Mouse (Mus musculus): ENCODE results near the gene Ntm. TPM values are rescaled to one million over a fixed set of nuclear protein-coding genes. Genes with fewer than 3 reads are reported as not detected.

The Ntm gene
- polyA plus RNA-seq, 1 experiment from 2014 or later: 0.66 TPM

DNA sequence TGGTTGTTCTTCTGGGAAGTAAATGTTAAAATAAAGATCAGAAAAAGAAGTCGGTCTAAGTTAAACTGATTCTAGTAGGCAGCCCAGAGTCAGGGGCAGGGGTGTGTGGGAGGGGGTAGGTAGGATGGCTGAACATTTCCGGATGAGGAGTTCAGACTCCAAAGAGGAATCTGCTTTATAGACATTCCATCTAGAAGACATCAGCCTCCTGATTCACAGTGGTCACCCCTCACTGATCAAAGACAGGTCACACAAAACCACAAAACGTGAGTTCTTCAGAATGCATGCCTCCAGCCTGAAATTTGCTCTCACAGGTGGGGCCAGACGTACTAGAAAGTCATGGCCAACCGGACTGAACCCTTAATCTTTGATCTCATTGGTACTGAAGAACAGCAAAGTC lies 895.4 kb downstream of the Ntm start:
- H3K27ac ChIP-seq (replicated peaks): no peak overlapping the region
- no peak for ATAC-seq (ENCODE audit: insufficient read depth)
- 50% methylated on average over 5 of the region's 5 CpGs for WGBS (ENCODE audit: insufficient replicate concordance)
- H3K4me2 ChIP-seq: no peak overlapping the region
- no peaks in the 10 kb centered on the region for H3K27me3 ChIP-seq
- H3K9ac ChIP-seq: no peak overlapping the region
- H3K4me1 ChIP-seq (replicated peaks): no peaks in the 10 kb centered on the region
- H3K36me3 ChIP-seq (replicated peaks): no peaks in the 10 kb centered on the region
- H3K4me3 ChIP-seq (replicated peaks): no peak overlapping the region
- H3K9me3 ChIP-seq (replicated peaks): no peaks in the 10 kb centered on the region

DNA sequence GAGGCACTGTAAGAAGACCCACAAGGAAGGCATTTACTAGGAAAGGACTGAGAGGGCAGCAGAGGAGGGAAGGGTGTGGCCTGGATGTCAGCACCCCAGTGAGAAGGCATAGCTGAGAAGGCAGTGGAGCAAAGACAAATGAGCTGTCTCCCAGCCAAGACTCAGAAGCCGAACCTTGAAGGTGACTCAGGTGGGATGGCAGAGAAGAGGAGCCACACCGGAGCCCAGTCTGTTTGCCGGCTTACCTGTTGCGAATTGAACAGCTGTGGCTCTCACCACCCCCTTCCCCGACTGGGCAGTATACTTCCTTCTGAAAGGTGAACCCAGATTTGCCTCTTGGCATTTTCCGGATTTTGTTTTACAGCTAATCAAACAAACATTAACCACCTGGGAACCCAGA lies 902.6 kb downstream of the Ntm start:
- H3K27me3 ChIP-seq: no peaks in the 10 kb centered on the region
- H3K27ac ChIP-seq (replicated peaks): no peak overlapping the region
- 43% methylated on average over 6 of the region's 6 CpGs for WGBS (ENCODE audit: insufficient replicate concordance)
- H3K4me1 ChIP-seq (replicated peaks): no peaks in the 10 kb centered on the region
- no peak overlapping the region for H3K4me2 ChIP-seq
- no peak overlapping the region for H3K4me3 ChIP-seq (replicated peaks)
- no peaks in the 10 kb centered on the region for H3K36me3 ChIP-seq (replicated peaks)
- no peak for ATAC-seq (ENCODE audit: insufficient read depth)
- no peak overlapping the region for H3K9ac ChIP-seq
- H3K9me3 ChIP-seq (replicated peaks): no peaks in the 10 kb centered on the region

DNA sequence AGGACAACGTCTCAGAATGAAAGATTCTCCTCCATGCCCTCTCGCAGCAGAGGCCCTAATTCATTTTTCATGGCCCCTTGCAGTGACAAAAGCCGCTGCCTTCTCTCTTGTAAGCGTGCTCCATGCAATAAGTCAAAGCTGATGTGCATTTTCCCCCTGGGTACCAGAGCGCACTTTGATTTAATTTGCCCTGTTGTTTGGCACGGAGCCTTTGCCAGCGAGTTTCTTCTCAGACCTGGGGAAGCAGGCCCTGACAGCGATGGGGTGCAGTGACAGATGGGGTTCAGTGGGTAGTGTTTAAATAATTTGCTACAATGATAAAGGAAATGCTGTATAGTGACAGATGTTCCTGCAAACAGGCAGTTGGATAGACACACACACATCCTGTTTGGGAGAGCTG lies 904.1 kb downstream of the Ntm start:
- Histone ChIP-seq H3K9ac (no peak overlapping the region), H3K36me3 (replicated peaks) (no peaks in the 10 kb centered on the region), H3K27me3 (no peaks in the 10 kb centered on the region), H3K9me3 (replicated peaks) (no peaks in the 10 kb centered on the region), H3K4me2 (no peak overlapping the region), H3K4me3 (replicated peaks) (no peak overlapping the region), H3K27ac (replicated peaks) (no peak overlapping the region), H3K4me1 (replicated peaks) (no peaks in the 10 kb centered on the region)
- WGBS (ENCODE audit: insufficient replicate concordance): 61% methylated on average over 8 of the region's 8 CpGs
- ATAC-seq (ENCODE audit: insufficient read depth): no peak

DNA sequence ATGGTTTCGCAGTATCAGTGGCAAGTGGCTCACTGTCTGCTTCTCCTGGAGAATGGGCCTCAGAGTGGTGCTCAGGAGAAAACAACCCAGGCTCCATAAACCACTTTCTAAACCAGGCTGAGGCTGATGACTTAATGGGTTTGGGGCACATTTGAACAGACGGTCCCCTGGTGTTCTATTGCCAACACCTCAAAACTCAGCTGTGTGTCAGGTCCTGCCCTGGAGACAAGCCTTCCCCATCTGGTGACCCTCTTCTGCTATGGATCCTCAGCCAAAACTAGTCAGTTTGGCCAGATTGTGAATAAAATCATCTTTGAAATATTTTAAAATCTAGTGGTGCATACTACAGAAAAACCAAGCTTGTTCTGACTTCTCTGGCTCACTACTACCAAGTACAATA lies 907.3 kb downstream of the Ntm start:
- H3K27ac ChIP-seq (replicated peaks): no peak overlapping the region
- H3K9ac ChIP-seq: no peak overlapping the region
- H3K4me1 ChIP-seq (replicated peaks): no peaks in the 10 kb centered on the region
- no peaks in the 10 kb centered on the region for H3K9me3 ChIP-seq (replicated peaks)
- no peaks in the 10 kb centered on the region for H3K36me3 ChIP-seq (replicated peaks)
- 63% methylated on average over 2 of the region's 2 CpGs for WGBS (ENCODE audit: insufficient replicate concordance)
- ATAC-seq (ENCODE audit: insufficient read depth): no peak
- H3K4me3 ChIP-seq (replicated peaks): no peak overlapping the region
- H3K27me3 ChIP-seq: no peaks in the 10 kb centered on the region
- H3K4me2 ChIP-seq: no peak overlapping the region

DNA sequence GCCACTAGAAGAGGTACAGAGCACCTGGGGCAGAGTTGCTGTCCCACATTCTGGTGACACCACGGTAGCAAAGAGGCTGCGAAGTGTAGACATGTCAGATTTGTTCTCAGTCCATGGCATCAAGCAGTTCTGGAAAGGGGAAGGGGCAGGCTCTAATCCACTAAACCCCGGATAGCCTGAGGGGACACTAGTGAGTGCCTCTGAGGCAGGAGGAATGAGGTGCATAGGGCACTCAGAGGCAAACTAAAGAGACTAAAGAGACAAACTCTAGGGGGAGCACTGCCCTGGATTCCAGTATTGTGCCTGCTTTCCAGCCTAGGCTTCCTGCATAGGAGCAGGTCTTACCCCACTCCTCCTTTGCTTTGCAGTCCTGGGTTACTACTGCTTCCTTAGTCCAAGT lies 926.5 kb downstream of the Ntm start:
- 42% methylated on average over 3 of the region's 3 CpGs for WGBS (ENCODE audit: insufficient replicate concordance)
- H3K4me1 ChIP-seq (replicated peaks): no peaks in the 10 kb centered on the region
- no peak overlapping the region for H3K9ac ChIP-seq
- no peak overlapping the region for H3K4me3 ChIP-seq (replicated peaks)
- no peaks in the 10 kb centered on the region for H3K27me3 ChIP-seq
- H3K27ac ChIP-seq (replicated peaks): no peak overlapping the region
- ATAC-seq (ENCODE audit: insufficient read depth): no peak
- no peaks in the 10 kb centered on the region for H3K36me3 ChIP-seq (replicated peaks)
- H3K9me3 ChIP-seq (replicated peaks): no peaks in the 10 kb centered on the region
- H3K4me2 ChIP-seq: no peak overlapping the region

DNA sequence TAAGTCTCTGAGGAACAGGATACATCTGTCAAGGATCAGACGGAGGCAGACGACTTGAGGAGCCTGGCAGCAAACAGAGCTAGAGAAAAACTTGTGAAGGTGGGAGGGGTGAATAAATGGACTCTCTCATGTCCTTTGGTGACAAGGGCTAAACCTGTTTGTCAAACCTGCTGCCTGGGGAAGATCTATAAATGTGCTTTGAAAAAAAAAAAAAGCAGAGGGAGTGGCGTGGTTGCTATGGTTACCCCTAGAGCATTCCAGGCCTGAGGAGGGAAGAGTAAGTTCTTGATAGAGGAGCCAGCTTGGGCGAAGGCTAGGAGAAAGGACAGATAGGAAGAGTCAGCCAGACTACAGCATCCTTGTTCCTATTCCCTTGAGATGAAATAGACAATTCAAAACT lies 926.9 kb downstream of the Ntm start:
- no peak for ATAC-seq (ENCODE audit: insufficient read depth)
- Histone ChIP-seq H3K36me3 (replicated peaks) (no peaks in the 10 kb centered on the region), H3K4me1 (replicated peaks) (no peaks in the 10 kb centered on the region), H3K9me3 (replicated peaks) (no peaks in the 10 kb centered on the region), H3K27ac (replicated peaks) (no peak overlapping the region), H3K27me3 (no peaks in the 10 kb centered on the region), H3K9ac (no peak overlapping the region), H3K4me3 (replicated peaks) (no peak overlapping the region), H3K4me2 (no peak overlapping the region)
- WGBS (ENCODE audit: insufficient replicate concordance): 25% methylated on average over 4 of the region's 4 CpGs

DNA sequence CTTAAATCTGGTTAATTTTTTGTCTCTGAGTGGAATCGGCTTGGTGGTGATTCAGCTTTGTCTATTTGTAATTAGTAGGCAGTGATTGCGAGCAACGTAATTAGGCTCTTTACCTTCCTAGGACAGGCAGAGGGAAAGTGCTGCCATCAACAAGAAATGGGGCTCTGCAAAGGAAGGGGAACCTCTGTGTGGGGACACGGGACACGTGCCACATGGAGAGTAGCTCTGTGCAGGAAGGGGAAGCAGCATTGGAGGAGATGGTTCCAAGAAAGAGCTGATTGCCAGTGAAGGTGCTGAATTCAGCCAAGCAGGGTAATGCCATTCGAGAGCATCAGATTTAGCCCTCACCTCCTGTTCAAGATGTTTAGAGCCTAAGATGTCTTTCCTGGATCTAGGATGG lies 936.5 kb downstream of the Ntm start:
- Histone ChIP-seq H3K4me1 (replicated peaks) (no peaks in the 10 kb centered on the region), H3K9me3 (replicated peaks) (no peaks in the 10 kb centered on the region), H3K9ac (no peak overlapping the region), H3K27me3 (no peaks in the 10 kb centered on the region), H3K4me3 (replicated peaks) (no peak overlapping the region), H3K27ac (replicated peaks) (no peak overlapping the region), H3K4me2 (no peak overlapping the region), H3K36me3 (replicated peaks) (no peaks in the 10 kb centered on the region)
- 60% methylated on average over 6 of the region's 6 CpGs for WGBS (ENCODE audit: insufficient replicate concordance)
- no peak for ATAC-seq (ENCODE audit: insufficient read depth)

DNA sequence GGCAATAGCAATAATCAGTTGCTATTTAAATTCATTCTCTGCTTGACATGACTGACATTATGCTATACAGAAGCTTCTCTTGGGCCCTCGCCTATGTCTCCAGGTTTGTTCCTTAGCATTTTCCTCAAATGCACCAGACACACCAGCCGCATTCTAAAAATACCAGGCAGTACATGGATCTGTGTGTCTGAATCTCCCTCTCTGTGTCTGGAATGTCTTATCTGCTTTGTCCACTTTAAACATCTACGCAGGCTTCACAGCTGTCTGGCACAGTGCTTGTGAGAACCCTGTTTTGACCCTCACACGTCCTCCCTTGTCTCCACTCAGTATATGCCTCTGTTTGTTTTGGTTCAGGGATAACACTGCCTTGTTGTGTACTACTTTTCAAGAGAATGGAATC lies 937.3 kb downstream of the Ntm start:
- no peak overlapping the region for H3K9ac ChIP-seq
- WGBS (ENCODE audit: insufficient replicate concordance): 47% methylated on average over 4 of the region's 4 CpGs
- no peak overlapping the region for H3K4me3 ChIP-seq (replicated peaks)
- no peak overlapping the region for H3K27ac ChIP-seq (replicated peaks)
- H3K36me3 ChIP-seq (replicated peaks): no peaks in the 10 kb centered on the region
- H3K4me1 ChIP-seq (replicated peaks): no peaks in the 10 kb centered on the region
- ATAC-seq (ENCODE audit: insufficient read depth): no peak
- no peaks in the 10 kb centered on the region for H3K9me3 ChIP-seq (replicated peaks)
- no peak overlapping the region for H3K4me2 ChIP-seq
- H3K27me3 ChIP-seq: no peaks in the 10 kb centered on the region

DNA sequence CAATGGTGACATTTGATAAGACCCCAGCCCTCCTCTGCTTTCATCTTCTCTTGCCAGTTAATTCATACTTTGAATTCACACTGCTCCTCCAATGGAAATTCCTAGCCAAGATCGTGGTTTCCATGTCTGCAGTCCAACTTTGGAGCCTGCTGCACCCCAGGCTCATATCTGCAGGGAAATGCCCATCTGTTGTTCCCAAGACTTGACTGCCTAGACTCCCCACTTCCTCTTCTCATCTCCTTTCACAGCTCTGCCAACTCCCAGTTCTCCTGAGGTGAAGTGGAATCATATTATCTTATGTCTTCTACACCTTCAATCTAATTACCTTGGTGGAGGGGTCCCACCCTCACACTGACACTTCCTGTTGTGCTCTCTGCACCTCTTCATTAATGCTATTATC lies 937.8 kb downstream of the Ntm start:
- Histone ChIP-seq H3K36me3 (replicated peaks) (no peaks in the 10 kb centered on the region), H3K4me1 (replicated peaks) (no peaks in the 10 kb centered on the region), H3K9me3 (replicated peaks) (no peaks in the 10 kb centered on the region), H3K27ac (replicated peaks) (no peak overlapping the region), H3K4me3 (replicated peaks) (no peak overlapping the region), H3K4me2 (no peak overlapping the region), H3K9ac (no peak overlapping the region), H3K27me3 (no peaks in the 10 kb centered on the region)
- no peak for ATAC-seq (ENCODE audit: insufficient read depth)
- 24% methylated on average over 1 of the region's 1 CpGs for WGBS (ENCODE audit: insufficient replicate concordance)

DNA sequence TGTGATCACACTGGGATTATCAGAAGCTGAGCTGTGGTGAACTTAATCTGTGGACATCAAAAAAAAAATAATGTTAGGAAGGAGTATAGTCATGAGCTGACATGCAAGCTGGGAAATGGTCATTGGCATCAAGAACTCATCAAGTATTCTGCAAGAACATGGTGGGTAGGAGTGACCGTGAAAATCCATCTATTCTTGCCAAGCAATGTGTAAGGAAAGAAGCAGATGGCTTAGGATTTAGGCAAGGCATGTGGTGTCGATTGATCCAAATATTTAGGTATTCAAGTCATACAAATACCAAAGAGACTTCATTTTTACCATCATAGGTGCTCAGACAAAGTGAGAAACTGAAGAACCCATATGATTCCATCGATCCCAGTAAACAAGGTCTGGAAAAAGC lies 946.1 kb downstream of the Ntm start:
- Histone ChIP-seq H3K27me3 (no peaks in the 10 kb centered on the region), H3K4me1 (replicated peaks) (no peaks in the 10 kb centered on the region), H3K9ac (no peak overlapping the region), H3K4me2 (no peak overlapping the region), H3K27ac (replicated peaks) (no peak overlapping the region), H3K36me3 (replicated peaks) (no peaks in the 10 kb centered on the region), H3K4me3 (replicated peaks) (no peak overlapping the region), H3K9me3 (replicated peaks) (0 out of 2 replicates have a peak, but pooled peaks cover 2% of the 10 kb centered on the region)
- no peak for ATAC-seq (ENCODE audit: insufficient read depth)
- WGBS (ENCODE audit: insufficient replicate concordance): 52% methylated on average over 3 of the region's 3 CpGs

DNA sequence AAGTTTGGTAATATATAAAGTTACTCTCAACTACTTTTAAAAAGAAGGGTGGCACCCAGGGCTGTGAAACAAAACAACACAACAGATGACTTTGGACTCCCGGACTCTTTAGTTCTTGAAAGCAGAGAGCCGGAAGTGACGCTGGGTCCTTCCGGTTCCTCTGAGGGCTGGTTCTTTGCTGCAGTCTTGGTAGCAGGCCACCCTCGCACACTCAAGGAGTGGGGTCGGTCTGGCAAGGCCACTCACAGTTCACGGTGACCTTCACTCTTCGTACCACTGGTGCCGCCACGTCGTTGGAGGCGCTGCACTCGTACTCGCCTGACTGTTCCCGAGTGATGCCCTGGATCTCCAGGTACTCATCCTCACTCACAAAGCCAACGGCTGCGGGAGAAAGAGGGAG lies 949.1 kb downstream of the Ntm start:
- Histone ChIP-seq H3K27me3 (no peaks in the 10 kb centered on the region), H3K36me3 (replicated peaks) (no peaks in the 10 kb centered on the region), H3K9me3 (replicated peaks) (0 out of 2 replicates have a peak, but pooled peaks cover 2% of the 10 kb centered on the region), H3K4me1 (replicated peaks) (no peaks in the 10 kb centered on the region), H3K4me3 (replicated peaks) (no peak overlapping the region), H3K27ac (replicated peaks) (no peak overlapping the region), H3K9ac (no peak overlapping the region), H3K4me2 (no peak overlapping the region)
- WGBS (ENCODE audit: insufficient replicate concordance): 73% methylated on average over 17 of the region's 17 CpGs
- ATAC-seq (ENCODE audit: insufficient read depth): no peak

DNA sequence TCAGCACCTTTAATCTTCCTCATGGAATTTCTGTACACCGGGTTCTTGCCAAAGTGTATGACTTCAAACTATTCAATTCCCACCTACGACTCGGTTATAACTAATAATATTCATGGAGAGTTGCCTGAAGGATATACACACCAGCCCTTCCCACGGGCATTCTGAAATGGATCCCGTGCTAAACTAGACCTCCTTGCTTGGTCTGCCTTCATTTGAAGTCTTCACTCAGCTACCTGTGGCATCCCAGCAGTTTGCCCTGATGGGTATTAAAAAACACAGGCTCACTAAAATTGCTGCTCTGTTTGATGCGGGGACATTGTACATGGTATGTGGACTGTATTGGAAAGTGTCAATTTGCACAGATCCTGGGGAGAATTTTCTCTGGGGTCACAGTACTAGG lies 950.4 kb downstream of the Ntm start:
- H3K9me3 ChIP-seq (replicated peaks): no peaks in the 10 kb centered on the region
- 71% methylated on average over 6 of the region's 6 CpGs for WGBS (ENCODE audit: insufficient replicate concordance)
- no peak for ATAC-seq (ENCODE audit: insufficient read depth)

More for the DNA sequence above, 950.4 kb downstream of the Ntm start:
- H3K4me1 ChIP-seq (replicated peaks): no peaks in the 10 kb centered on the region
- no peak overlapping the region for H3K4me3 ChIP-seq (replicated peaks)
- H3K36me3 ChIP-seq (replicated peaks): no peaks in the 10 kb centered on the region
- no peak overlapping the region for H3K27ac ChIP-seq (replicated peaks)
- H3K9ac ChIP-seq: no peak overlapping the region
- H3K27me3 ChIP-seq: no peaks in the 10 kb centered on the region
- H3K4me2 ChIP-seq: no peak overlapping the region

Data from liver, embryonic 15.5 days (tissue).